Mouse (Mus musculus) heart, postnatal 4 days (tissue): Measurements from ENCODE around the gene Nom1. TPM values are rescaled to one million over a fixed set of nuclear protein-coding genes. Genes with fewer than 3 reads are reported as not detected.
A peak's percentile ranks its signal among the peaks of the same experiment; 100 is the strongest.

ENCODE experiments used
- DNase-seq: peaks from one replicate; pipeline ENCODE4 v3.0.0; 2021
- total RNA-seq, 2 experiments: library from RNA; stranded (reverse); gene quantifications; 2 replicates each; pipeline ENCODE4 v1.2.3; 2021

Nom1 gene
- total RNA-seq, 2 experiments from 2014 or later: 13.3 to 15.7 TPM

DNA sequence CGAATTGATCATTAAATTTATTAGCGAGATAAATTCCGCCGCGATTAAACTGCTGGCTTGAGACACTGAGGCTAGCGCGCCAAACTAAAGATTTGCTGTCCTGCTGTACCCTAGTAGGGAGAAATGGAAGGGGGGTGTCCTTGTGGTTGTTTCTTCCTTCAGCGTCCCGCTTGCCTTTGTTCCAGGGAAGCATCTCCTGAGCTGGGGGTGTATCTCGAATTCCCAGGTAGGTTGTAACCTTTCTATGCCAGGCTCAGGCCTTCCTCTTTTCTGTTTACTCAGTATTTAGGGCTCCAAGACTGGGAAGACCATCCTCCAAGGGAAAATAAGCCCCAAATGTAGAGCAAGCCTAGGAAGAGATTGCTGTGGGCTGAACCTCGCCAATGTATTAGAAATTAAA lies 36.9 kb downstream of the Nom1 start:
- DNase-seq: no peak

DNA sequence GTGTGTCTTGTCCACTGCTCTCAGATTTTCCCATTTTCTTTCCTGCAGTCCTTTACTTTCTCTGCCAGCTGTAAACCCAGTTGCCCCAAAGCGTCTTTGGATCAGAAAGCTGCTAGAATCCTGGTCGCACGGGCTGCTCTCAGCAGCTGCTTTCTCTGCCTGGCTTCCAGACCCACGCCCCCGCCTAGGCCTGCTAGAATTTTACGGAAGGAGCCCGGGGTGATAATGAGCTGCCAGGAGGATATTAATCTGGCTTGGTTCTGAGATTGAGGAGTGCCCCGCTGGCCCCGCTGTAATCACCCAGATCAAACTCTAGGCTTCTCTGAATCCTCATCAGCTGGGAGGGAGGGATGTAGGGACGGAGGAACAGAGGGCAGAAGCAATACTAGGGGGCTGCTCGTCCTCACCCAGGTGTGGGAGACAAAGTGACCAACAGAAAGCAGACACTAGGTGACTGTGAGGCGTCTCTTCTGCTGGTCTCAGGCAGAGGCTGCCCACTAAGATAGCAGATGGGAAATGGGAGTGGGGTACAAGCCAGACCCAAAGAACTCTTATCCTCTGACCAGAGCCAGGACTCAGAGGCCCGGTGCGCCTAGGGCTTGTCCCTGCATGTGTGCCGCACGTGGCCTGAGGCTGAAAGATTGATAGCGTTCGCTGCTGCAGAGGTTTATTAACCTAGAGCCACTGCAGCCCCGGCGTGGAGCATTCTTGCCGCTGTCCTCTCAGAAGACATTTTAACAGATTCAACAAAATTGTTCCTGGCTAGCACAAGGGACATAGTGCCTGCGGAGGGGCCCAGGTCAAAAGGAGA lies 37.6 kb downstream of the Nom1 start:
- no peak for DNase-seq

DNA sequence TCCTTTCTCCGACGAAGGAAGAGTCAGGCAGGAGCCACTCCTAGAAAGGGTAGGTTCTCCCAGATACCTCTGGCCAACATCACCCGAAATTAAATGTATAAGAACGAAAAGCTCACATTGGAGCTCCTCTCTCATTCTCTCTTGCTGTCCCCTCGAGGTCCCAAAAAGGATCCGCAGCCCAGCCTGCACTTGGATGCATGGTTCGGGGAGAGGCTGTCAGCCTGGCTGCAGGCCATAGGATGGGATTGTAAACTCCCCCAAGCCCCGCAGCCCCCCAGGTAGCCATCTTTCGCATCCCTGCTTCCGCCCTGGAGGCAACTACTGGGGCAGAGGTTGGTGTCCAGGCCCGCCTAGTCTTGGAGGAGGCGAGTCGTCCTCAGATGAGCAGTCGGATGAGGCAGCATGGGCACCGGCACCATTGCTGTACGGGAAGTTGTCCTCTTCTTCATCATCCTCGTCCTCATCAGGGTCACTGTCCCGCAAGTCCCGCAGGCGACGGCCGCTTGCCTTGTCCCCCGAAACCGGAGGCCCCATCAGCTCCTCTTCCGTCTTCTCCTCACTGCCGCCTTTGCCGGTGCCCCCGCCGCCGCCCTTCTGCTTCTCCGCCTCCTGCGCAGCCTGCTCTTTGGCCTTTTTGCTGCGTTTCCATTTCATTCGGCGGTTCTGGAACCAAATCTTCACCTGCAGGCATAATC lies 39.2 kb downstream of the Nom1 start:
- DNase-seq: no peak

DNA sequence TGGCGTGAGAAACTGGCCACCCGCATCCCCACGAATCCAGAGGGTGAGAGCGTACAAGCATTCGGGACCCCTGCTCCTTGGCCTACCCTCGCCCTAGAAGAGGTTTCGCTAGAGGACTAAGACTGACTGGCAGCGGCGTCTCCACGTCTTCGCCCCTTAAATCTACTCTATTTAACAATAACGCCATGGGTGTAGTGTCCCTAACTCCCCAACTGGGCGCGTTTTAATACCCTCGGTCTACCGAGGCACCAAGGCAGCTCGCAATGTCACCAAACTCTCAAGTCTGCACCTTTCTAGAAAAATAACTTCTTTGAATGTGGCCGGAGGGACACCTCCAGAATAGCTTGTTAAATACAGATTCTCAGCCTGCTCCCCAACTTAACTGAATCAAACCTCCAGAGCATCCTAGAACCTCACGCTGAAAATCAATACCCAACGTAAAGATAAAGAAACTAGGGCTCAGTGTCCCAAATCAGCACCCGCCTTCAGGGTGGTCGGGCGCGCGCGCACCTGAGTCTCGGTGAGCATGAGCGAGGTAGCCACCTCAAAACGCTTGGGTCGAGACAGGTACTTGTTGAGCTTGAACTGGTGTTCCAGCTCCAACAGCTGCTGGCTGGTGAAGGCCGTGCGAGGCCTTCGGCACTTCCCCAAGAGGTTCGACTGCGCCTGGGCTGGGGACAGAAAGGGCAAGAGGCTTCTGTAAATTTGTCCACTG lies 39.9 kb downstream of the Nom1 start:
- no peak for DNase-seq

DNA sequence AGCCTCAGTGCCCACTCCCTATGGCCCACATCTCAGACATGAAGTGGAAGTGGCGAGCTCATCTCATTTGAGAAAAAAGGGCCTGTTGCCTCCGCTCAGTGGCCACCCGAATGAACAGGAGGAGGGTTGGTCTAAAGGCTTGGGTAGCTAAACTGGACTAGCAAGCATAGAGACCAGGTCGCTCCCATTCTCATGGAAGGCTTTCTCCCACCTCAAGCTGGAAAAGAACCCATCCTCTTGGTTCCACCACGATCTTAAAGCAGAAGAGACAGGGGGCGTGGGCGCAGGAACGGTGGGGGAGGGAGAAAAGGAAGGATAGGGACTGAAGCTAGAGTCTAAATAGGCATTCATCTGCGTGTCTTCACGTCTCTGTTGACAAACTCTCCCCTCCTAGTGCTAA lies 40.6 kb downstream of the Nom1 start:
- DNase-seq: no peak

DNA sequence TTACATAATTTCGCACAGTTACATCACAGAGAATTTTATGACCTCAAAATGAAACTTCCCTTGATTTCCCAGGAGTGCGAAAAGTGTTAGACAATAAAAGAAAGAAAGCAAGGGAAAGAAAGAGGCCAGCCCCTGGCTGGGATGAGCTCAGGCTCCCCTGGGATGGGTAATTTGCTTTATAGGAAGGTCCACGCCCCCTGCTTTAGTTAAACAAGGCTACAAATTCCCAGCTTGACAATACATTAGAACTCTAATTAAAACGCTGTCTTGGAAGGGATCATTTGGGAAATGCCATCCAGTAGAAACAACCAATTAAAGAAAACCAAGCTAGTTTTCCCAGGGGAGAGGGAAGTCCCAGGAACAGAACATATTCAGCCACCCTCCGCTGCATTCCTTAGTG lies 41.1 kb downstream of the Nom1 start:
- no peak for DNase-seq

DNA sequence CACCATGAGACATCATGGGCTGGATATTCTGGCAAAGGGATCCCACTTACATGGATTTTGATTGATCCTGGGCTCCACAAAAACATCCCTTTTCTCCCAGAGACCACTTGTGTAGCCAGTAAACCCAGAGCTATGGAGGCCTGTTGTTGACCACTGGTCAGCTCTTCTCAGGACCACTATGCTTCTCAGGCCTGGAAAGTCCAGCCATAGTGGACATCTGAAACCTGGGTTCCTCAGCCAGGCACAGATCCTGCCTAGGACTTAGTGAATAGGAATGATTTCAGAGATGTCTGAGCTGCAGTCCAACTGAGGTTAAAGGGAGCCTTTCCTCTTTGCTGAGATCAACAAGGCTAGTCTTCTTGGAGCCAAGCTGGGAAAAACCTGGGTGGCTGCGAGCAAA lies 41.6 kb downstream of the Nom1 start:
- no peak for DNase-seq

DNA sequence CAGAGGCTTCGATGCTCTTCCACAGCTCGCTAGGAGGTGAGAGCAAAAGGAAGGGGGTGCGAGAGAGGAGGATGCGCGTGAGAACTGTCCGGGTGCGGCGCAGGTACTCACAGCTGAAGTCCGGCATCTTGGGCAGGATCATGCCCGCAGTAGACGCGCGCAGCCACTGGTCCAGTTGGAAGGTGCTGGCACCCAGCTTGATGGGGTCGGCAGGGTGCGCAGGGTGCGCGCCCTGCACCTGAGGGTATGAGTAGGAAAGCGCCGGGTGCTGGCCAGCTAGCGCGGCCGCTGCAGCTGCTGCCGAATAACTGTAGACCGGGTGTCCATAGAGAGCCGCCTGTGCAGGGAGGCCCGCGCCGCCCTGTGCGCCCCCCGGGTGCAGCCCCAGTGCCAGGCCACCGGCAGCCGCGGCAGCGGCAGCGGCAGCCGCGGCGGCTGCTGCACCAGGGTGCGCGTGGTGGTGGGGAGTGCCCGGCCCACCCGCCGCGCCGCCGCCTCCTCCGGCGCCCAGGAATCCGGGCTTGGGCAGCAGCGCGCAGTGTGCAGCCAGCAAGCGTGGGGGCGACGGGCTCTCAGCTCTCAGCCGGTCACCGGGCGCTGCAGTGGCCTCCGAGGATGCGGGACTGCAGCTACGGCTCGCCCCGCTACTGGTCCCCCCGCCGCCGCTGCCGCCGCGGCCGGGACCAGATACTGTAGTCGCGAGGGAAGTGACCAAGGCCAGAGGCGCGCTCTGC lies 43.2 kb downstream of the Nom1 start:
- DNase-seq: no peak

DNA sequence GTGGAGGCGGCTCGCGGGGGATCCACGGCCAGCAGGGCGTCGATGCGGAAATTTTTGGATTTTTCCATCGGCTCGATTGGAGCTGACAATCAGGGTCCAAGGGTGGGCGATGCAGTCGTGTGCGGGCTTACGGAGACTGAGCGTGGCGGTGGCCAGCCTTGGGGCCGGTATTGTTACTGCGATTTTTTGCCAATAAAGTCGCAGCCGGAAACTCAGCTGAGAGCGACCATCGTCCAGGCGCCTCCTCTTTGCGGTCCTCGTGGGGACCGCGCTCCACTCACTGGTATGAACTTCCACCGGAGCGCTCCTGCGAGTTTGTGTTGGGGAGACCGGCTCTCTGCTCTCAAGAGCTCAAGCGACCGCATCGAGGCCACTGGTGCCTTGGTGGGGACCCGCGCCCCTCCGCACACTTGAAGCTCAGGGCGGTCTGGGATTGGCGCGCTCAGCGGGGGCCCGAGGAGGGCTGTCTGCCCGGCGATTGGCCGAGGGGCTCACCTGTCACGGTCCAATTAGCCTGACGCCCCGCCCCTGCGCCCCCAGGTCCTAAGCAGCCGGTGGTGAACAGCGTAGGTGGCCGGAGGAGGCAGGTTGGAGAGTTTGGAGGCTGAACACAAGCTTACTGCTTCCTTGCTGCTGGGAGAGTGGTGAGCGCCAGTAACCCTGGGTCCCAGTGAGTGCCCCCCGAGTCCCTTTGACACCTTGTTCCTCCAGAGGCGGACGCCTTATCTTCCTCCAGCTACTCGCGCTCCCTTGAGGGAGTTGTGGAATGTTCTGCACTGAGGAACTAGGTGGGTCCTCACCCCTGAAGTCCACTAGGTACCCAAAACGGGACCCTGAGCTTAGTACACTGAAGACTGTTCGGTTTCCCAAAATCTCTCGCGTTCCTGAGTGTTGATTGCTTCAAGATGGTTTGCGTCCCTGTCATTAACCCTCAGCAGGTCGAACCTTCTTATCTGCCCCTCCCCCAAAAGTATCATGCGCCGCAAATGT lies 44.0 kb downstream of the Nom1 start, which contains the start of gene Mnx1:
TSS of gene Mnx1 (minus strand) at position 263 of the 990 bp plus-strand sequence.
- no peak for DNase-seq

DNA sequence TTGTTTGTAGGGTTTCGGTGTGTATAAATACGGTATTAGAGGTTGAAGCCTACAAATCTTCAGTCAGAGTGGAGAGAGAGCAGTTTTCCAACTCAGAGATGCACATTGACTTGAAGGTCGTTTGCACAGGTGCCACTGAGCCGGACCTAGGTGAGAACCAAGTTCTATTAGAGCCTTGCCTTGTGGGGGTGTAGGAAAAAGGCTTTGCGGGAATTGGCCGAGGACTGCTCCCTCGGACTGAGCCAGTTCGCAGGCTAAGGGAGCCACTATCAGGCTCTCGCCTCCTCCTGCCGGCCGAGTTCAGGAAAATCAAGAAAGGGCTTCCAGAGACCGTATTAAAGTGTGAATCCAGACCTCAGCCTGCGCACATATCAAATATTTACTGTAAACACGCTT lies 44.7 kb downstream of the Nom1 start:
- peak; percentile 60 for DNase-seq

DNA sequence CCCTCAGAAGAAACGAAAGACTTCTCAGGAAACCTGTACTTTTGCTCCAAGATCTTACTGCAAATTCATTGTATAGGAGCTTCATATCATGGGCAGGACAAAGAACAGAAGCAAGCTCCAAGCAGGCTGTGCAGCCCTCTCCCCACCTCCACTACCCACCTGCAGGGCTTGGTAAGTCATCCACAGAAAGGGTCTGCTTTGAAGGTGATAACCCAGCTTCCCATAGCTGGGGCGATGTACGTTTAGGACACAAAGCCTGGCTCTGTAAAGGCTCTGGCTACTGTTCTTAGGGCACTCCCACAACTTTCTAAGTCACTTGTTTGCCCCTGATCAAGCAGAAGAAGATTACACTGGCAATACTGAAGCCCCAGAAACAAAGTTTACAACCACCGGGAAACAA lies 49.3 kb downstream of the Nom1 start:
- no peak for DNase-seq

DNA sequence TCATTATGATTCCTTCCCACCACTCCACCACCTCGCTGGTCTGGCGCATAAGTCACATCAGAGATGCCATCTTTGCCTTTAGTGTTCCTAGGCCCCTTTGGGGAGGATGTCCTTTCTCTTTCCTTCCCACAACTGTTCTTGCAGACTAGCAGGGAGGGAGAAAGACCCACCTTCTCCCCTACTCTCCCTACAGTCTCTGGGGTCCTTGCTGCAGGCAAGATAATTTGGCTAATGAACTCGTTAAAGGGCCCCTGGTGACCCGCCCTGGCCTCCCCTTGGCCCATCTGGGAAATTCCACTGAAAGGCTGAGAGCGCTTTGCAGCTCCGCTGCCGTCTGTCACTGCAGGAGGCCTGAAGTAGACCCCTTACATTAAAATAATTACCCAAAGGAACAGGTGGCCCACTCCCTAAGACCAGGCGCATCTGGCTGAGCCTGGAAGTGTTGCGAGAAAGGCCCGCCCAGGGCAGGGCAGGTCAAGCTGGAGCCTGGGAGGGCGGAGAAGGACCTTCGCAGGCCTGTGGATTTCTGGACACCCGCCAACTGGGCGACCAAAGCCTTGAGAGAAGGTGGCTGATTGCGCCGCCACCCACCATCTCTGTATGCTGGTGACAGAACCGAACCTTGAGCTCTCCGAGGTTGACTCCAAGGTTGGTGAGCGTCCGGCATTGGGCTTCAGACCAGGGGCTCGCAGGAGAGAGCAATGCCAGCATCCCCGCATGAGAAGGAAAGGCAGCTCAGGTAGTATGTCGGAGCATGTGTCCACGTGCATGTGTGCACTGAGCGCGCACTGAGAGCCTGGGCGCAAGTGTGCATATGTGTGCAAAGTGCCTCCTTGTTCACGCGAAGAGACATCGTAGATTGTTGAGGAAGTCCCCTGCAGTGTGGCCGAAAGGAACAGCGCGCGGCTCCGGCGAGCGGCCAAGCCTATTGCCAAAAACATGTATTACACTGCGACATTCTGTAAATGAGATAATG lies 50.8 kb downstream of the Nom1 start:
- peak; percentile 21 for DNase-seq

DNA sequence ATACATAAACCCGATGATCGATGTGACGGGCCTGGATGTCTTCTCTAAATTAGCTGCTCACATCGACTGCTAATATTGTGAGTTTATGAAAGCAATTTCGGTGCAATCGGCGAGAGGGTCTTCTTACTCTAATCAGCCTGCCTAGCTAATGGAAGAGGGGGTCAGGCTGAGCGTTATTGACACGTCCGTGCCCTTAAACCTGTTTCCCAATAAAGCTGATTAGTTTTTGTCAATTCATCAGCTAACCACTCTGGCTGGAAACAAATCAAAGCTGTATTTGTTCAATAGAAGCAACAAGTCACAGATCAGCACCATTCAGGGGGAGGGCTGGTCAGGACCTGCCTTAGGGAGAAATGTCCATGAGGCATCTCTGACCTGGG lies 51.5 kb downstream of the Nom1 start:
- DNase-seq: no peak

DNA sequence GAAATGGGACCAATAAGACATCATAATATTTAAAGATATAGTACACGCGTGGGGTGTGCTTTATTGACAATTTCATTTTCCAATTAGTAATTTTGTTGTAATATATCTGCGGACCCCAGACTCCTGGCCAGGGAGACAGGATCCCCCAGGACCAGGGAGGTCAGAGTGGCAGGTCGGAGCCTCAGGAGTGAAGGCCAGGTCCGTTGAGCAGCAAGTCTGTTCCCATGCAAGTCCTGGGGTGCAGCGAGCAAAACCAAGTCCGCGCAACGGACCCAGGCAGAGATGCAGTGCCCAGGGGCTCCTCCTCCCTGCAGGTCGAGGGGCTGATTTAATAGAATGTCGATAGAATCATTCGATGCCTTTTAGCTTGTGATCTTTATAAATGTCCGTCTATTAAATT lies 52.9 kb downstream of the Nom1 start:
- no peak for DNase-seq

DNA sequence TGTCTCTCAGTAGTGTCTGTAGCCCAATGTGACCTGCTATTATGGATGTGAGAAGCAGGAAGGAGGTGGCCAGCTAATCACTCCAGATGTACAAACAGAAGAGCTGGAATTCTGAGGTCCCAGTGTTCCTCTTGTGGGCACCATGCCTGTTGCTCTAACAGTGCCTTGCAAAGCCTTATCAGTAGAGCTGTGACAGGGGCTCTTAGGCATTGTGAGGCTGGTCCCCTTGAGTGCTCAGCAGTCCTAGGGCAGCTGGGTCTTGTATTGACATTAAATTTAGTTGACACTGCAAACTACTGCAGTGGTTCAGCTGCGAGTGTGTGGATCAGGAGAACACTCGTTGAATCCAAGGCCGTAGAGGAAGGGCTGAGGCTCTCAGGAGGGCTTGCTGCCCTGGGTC lies 72.5 kb downstream of the Nom1 start:
- DNase-seq: no peak

Other genes starting within 250 kb of the Nom1 start
- under 1 TPM; 0.91 to 0.95 TPM for gene Rnf32, start 238.7 kb upstream of the Nom1 start, total RNA-seq
- gene Lmbr1, start 56.3 kb upstream of the Nom1 start, total RNA-seq: 10 to 100 TPM; 19.2 to 21.2 TPM
- gene Mnx1, start 43.8 kb downstream of the Nom1 start, total RNA-seq: not detected
- gene Ube3c, start 134.6 kb downstream of the Nom1 start, total RNA-seq: 10 to 100 TPM; 48.9 to 51.3 TPM